In the genomic region with DNA sequence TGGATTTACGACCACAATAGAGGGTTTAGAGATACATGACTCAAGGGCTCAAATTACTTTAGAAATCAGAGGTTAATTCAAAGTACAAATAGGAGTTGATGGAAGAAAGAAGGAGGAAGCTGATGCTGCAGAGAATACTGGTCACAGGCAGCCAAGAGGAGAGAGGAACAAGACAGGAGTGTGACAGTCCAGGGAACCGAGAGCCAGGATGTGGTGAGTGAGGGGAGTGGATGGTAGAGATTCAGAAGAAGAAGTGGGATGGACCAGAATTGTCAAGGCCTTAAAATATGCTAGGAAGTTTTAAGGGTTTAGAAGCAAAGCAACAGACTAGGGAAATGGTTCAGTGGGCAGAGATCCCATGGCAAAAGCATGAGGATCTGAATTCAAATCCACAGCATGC, we compare ENCODE assay signal across 20 mouse cellular contexts.
DNase-seq lines count a peak whose midpoint lies in the region; ATAC-seq and TF ChIP-seq lines count a peak whose summit lies in the region.
"Had no signal": no experiment of that assay in that cellular context is flagged by ENCODE, and none has a peak within 500 bp of the region (broad histone marks: within the 10 kb centered on the region; RNA-seq: fewer than 3 reads in every experiment).

No protein-coding gene starts in this region.

- H3K27ac ChIP-seq in liver, embryonic 16.5 days (ENCODE audit: low read length) = no peak overlapping the region
- no peak overlapping the region for H3K27ac ChIP-seq in liver, embryonic 11.5 days (ENCODE audit: low read depth, low read length)
- H3K27ac ChIP-seq in bone marrow macrophage, adult 2 months (ENCODE audit: insufficient read depth, low read depth, low read length) = peak overlapping the region; percentile 27
- H3K27ac ChIP-seq in forebrain, embryonic 14.5 days (ENCODE audit: low read depth, low read length) = no peak overlapping the region
- H3K27ac ChIP-seq: forebrain, embryonic 13.5 days; gastrocnemius, adult 2 months; hindbrain, embryonic 10.5 days; limb, embryonic 15.5 days; stomach, embryonic 15.5 days had no signal

- no peak for TF ChIP-seq CTCF in bone marrow macrophage, adult 2 months (IDR thresholded peaks at IDR 0.05; ENCODE audit: low read depth, low read length)

- peak; percentile 96 for DNase-seq in heart, adult 11 months
- no peak for DNase-seq in heart, postnatal 10 days
- DNase-seq in liver, embryonic 11.5 days (ENCODE audit: low spot score) = no peak
- no peak for DNase-seq in thymus, postnatal 36 days
- no peak for DNase-seq in forebrain, embryonic 14.5 days (ENCODE audit: low spot score)
- DNase-seq: cerebellum, adult 11 months; cerebellum, postnatal 14 days; gastrocnemius, adult 2 months; kidney, adult 8-10 months; kidney, postnatal 4 days; midbrain, embryonic 14.5 days; retina, postnatal 1 day had no signal

- no peaks in the 10 kb centered on the region for H3K36me3 ChIP-seq in liver, embryonic 16.5 days (ENCODE audit: control insufficient read depth, insufficient read depth)
- no peaks in the 10 kb centered on the region for H3K36me3 ChIP-seq in liver, embryonic 11.5 days (ENCODE audit: control insufficient read depth, insufficient read depth, low read length)
- H3K36me3 ChIP-seq in forebrain, embryonic 14.5 days (ENCODE audit: control insufficient read depth, insufficient read depth, low read length) = no peaks in the 10 kb centered on the region
- H3K36me3 ChIP-seq: hindbrain, embryonic 10.5 days; limb, embryonic 15.5 days; stomach, embryonic 15.5 days had no signal

- H3K27me3 ChIP-seq in liver, embryonic 16.5 days (ENCODE audit: control insufficient read depth, insufficient read depth, low read depth, low read length) = no peaks in the 10 kb centered on the region
- no peaks in the 10 kb centered on the region for H3K27me3 ChIP-seq in liver, embryonic 11.5 days (replicated peaks; ENCODE audit: control insufficient read depth, insufficient read depth, low read length)
- H3K27me3 ChIP-seq in forebrain, embryonic 14.5 days (replicated peaks; ENCODE audit: control insufficient read depth, insufficient read depth, low read length) = no peaks in the 10 kb centered on the region
- H3K27me3 ChIP-seq: forebrain, embryonic 13.5 days; limb, embryonic 15.5 days; stomach, embryonic 15.5 days had no signal

- TF ChIP-seq POLR2A in bone marrow macrophage, adult 2 months (IDR thresholded peaks at IDR 0.05; ENCODE audit: borderline replicate concordance, low read depth, low read length) = no peak

- H3K4me1 ChIP-seq in liver, embryonic 16.5 days (ENCODE audit: control insufficient read depth, low read depth, low read length) = no peaks in the 10 kb centered on the region
- H3K4me1 ChIP-seq in liver, embryonic 11.5 days (replicated peaks; ENCODE audit: control insufficient read depth, insufficient read depth, low read length) = no peaks in the 10 kb centered on the region
- peaks cover 26% of the 10 kb centered on the region for H3K4me1 ChIP-seq in bone marrow macrophage, adult 2 months (ENCODE audit: control insufficient read depth, insufficient read depth, low read length)
- no peaks in the 10 kb centered on the region for H3K4me1 ChIP-seq in forebrain, embryonic 14.5 days (ENCODE audit: control insufficient read depth, insufficient read depth, low read length)
- H3K4me1 ChIP-seq: forebrain, embryonic 13.5 days; hindbrain, embryonic 10.5 days; limb, embryonic 15.5 days; stomach, embryonic 15.5 days had no signal

- no peak overlapping the region for H3K9ac ChIP-seq in liver, embryonic 16.5 days (ENCODE audit: low read depth, low read length)
- H3K9ac ChIP-seq in liver, embryonic 11.5 days (ENCODE audit: low read depth, low read length) = no peak overlapping the region
- no peak overlapping the region for H3K9ac ChIP-seq in forebrain, embryonic 14.5 days (ENCODE audit: low read length)
- H3K9ac ChIP-seq: forebrain, embryonic 13.5 days; limb, embryonic 15.5 days; stomach, embryonic 15.5 days had no signal

- no peaks in the 10 kb centered on the region for H3K9me3 ChIP-seq in liver, embryonic 16.5 days (replicated peaks; ENCODE audit: control insufficient read depth, low read length)
- no peaks in the 10 kb centered on the region for H3K9me3 ChIP-seq in liver, embryonic 11.5 days (ENCODE audit: control insufficient read depth, low read length)
- no peaks in the 10 kb centered on the region for H3K9me3 ChIP-seq in forebrain, embryonic 14.5 days (replicated peaks; ENCODE audit: control insufficient read depth, low read length)
- H3K9me3 ChIP-seq: forebrain, embryonic 13.5 days; hindbrain, embryonic 10.5 days; limb, embryonic 15.5 days; stomach, embryonic 15.5 days had no signal

- intact Hi-C loops in heart, postnatal 10 days (cut with DNase I) = no loop called here

- 0 out of 2 replicates have a peak overlapping the region, but pooled peaks have one; percentile 2 for H3K4me3 ChIP-seq in liver, embryonic 16.5 days (ENCODE audit: low read depth, low read length)
- no peak overlapping the region for H3K4me3 ChIP-seq in liver, embryonic 11.5 days (ENCODE audit: low read depth, low read length)
- no peak overlapping the region for H3K4me3 ChIP-seq in bone marrow macrophage, adult 2 months (ENCODE audit: insufficient read depth, low read length)
- H3K4me3 ChIP-seq in forebrain, embryonic 14.5 days (ENCODE audit: low read depth, low read length) = no peak overlapping the region
- H3K4me3 ChIP-seq: forebrain, embryonic 13.5 days; gastrocnemius, adult 2 months; hindbrain, embryonic 10.5 days; limb, embryonic 15.5 days; stomach, embryonic 15.5 days had no signal

- 44% methylated on average over 2 of the region's 2 CpGs for WGBS in liver, embryonic 16.5 days (ENCODE audit: insufficient replicate concordance)
- 61% methylated on average over 2 of the region's 2 CpGs for WGBS in liver, embryonic 11.5 days
- 80% methylated on average over 2 of the region's 2 CpGs for WGBS in forebrain, embryonic 14.5 days

- H3K4me2 ChIP-seq in liver, embryonic 16.5 days (ENCODE audit: low read depth, low read length) = no peak overlapping the region; the same call in 1 of the 2 replicates
- no peak overlapping the region for H3K4me2 ChIP-seq in liver, embryonic 11.5 days
- no peak overlapping the region for H3K4me2 ChIP-seq in forebrain, embryonic 14.5 days (ENCODE audit: low read length)
- H3K4me2 ChIP-seq: forebrain, embryonic 13.5 days; heart, embryonic 11.5 days; limb, embryonic 15.5 days; stomach, embryonic 15.5 days had no signal

- ATAC-seq in liver, embryonic 16.5 days (ENCODE audit: low read depth) = no peak
- no peak for ATAC-seq in liver, embryonic 11.5 days (replicated peaks; ENCODE audit: low FRiP score)
- peak; percentile 63 for ATAC-seq in megakaryocyte progenitor cell, adult 5-6 weeks (replicated peaks; ENCODE audit: poor library complexity)
- no peak for ATAC-seq in forebrain, embryonic 14.5 days
- ATAC-seq: forebrain, embryonic 13.5 days had no signal
